ENCODE assay signal across 15 mouse cellular contexts in the genomic region with DNA sequence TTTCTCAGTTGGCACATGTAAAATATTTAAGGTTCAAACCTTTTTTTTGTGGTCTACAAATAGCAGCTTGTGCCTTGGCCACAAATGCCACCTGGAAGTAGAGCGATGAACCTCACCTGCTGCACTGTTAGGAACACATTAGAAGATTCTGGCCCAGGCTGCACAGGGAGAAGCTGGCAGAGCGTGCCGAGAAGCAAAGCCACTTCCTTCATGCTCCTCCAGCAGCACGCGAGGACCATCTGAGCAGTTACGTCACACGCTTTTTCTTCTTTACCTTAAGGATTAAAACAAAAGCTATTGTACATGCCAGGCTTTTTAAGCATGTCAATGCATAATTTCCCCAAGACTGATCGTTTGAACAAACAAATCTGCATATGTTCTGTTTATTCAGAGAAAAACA. TPM values are rescaled to one million over a fixed set of nuclear protein-coding genes. Genes with fewer than 3 reads are reported as not detected.
DNase-seq lines count a peak whose midpoint lies in the region; ATAC-seq and TF ChIP-seq lines count a peak whose summit lies in the region.
"Had no signal": no experiment of that assay in that cellular context is flagged by ENCODE, and none has a peak within 500 bp of the region (broad histone marks: within the 10 kb centered on the region; RNA-seq: fewer than 3 reads in every experiment).

No protein-coding gene starts in this region.

- no peak overlapping the region for H3K9ac ChIP-seq in stomach, embryonic 15.5 days
- H3K9ac ChIP-seq in stomach, postnatal 0 days (ENCODE audit: low read length) = no peak overlapping the region
- no peak overlapping the region for H3K9ac ChIP-seq in limb, embryonic 15.5 days
- H3K9ac ChIP-seq: heart, embryonic 13.5 days; hindbrain, embryonic 15.5 days; liver, embryonic 15.5 days had no signal

- H3K9me3 ChIP-seq in stomach, embryonic 15.5 days = no peaks in the 10 kb centered on the region
- H3K9me3 ChIP-seq in stomach, postnatal 0 days (ENCODE audit: control insufficient read depth, low read length) = no peaks in the 10 kb centered on the region
- no peaks in the 10 kb centered on the region for H3K9me3 ChIP-seq in limb, embryonic 15.5 days
- H3K9me3 ChIP-seq: heart, embryonic 13.5 days; hindbrain, embryonic 15.5 days; liver, embryonic 15.5 days had no signal

- H3K27me3 ChIP-seq in cerebellum, adult 2 months (ENCODE audit: control insufficient read depth, insufficient read depth, low read length) = no peaks in the 10 kb centered on the region
- H3K27me3 ChIP-seq in stomach, embryonic 15.5 days (replicated peaks) = no peaks in the 10 kb centered on the region
- H3K27me3 ChIP-seq in stomach, postnatal 0 days (ENCODE audit: control insufficient read depth, insufficient read depth, low read length) = no peaks in the 10 kb centered on the region
- H3K27me3 ChIP-seq in limb, embryonic 15.5 days = no peaks in the 10 kb centered on the region
- H3K27me3 ChIP-seq: heart, embryonic 13.5 days; hindbrain, embryonic 15.5 days; liver, embryonic 15.5 days had no signal

- TF ChIP-seq POLR2A in cerebellum, adult 2 months (IDR thresholded peaks at IDR 0.05; ENCODE audit: borderline replicate concordance, insufficient read depth, low read length) = no peak

- no peak for ATAC-seq in stomach, embryonic 15.5 days (ENCODE audit: insufficient read depth, low FRiP score, low read depth)
- no peak for ATAC-seq in stomach, postnatal 0 days (ENCODE audit: low FRiP score, low TSS enrichment)
- ATAC-seq in limb, embryonic 15.5 days (ENCODE audit: insufficient number of reproducible peaks, low FRiP score, low TSS enrichment, low read depth) = peak; percentile 64; the same call in 1 of the 2 replicates
- ATAC-seq: midbrain, embryonic 16.5 days had no signal

- no peak overlapping the region for H3K4me2 ChIP-seq in stomach, embryonic 15.5 days
- H3K4me2 ChIP-seq in stomach, postnatal 0 days (replicated peaks; ENCODE audit: low read depth) = no peak overlapping the region
- no peak overlapping the region for H3K4me2 ChIP-seq in limb, embryonic 15.5 days
- H3K4me2 ChIP-seq: heart, embryonic 13.5 days; hindbrain, embryonic 15.5 days; liver, embryonic 15.5 days had no signal

- no peak overlapping the region for H3K27ac ChIP-seq in cerebellum, adult 2 months (ENCODE audit: insufficient read depth, low read length)
- peak overlapping the region; percentile 31; the same call in 1 of the 2 replicates for H3K27ac ChIP-seq in stomach, embryonic 15.5 days
- H3K27ac ChIP-seq in stomach, postnatal 0 days (replicated peaks) = no peak overlapping the region
- peak overlapping the region; percentile 63 for H3K27ac ChIP-seq in limb, embryonic 15.5 days
- H3K27ac ChIP-seq: heart, embryonic 13.5 days; hindbrain, embryonic 15.5 days; kidney, postnatal 0 days; liver, embryonic 15.5 days; macrophage had no signal

- H3K4me3 ChIP-seq in cerebellum, adult 2 months (replicated peaks; ENCODE audit: insufficient read depth, low read depth, low read length) = no peak overlapping the region
- no peak overlapping the region for H3K4me3 ChIP-seq in stomach, embryonic 15.5 days (replicated peaks)
- no peak overlapping the region for H3K4me3 ChIP-seq in stomach, postnatal 0 days (ENCODE audit: low read depth, low read length)
- H3K4me3 ChIP-seq in limb, embryonic 15.5 days = no peak overlapping the region
- H3K4me3 ChIP-seq: heart, embryonic 13.5 days; hindbrain, embryonic 15.5 days; liver, embryonic 15.5 days had no signal

- TF ChIP-seq EP300 in stomach, postnatal 0 days (optimal IDR thresholded peaks at IDR 0.05) = no peak

- no peaks in the 10 kb centered on the region; the same call in 1 of the 2 replicates for H3K4me1 ChIP-seq in cerebellum, adult 2 months (ENCODE audit: control insufficient read depth, insufficient read depth, low read length)
- H3K4me1 ChIP-seq in stomach, embryonic 15.5 days = no peaks in the 10 kb centered on the region
- H3K4me1 ChIP-seq in stomach, postnatal 0 days (replicated peaks; ENCODE audit: control insufficient read depth, insufficient read depth) = 0 out of 2 replicates have a peak, but pooled peaks cover 2% of the 10 kb centered on the region
- H3K4me1 ChIP-seq in limb, embryonic 15.5 days = peaks cover 22% of the 10 kb centered on the region
- H3K4me1 ChIP-seq: hindbrain, embryonic 15.5 days had no signal

- 31% methylated on average over 8 of the region's 8 CpGs for WGBS in cerebellum, adult 2 months
- WGBS in stomach, embryonic 15.5 days = 81% methylated on average over 8 of the region's 8 CpGs
- 72% methylated on average over 8 of the region's 8 CpGs for WGBS in stomach, postnatal 0 days
- WGBS in limb, embryonic 15.5 days = 43% methylated on average over 8 of the region's 8 CpGs

- no peak for TF ChIP-seq CTCF in cerebellum, adult 2 months (IDR thresholded peaks at IDR 0.05; ENCODE audit: borderline replicate concordance, insufficient read depth, low read depth, low read length)
- no peak for TF ChIP-seq CTCF in stomach, postnatal 0 days (IDR thresholded peaks at IDR 0.05; ENCODE audit: low read depth)

- DNase-seq in cerebellum, adult 2 months = peak; percentile 19 to 41
- DNase-seq in cerebellum, adult 8-10 months = no peak
- no peak for DNase-seq in stomach, postnatal 0 days (ENCODE audit: low spot score)
- no peak for DNase-seq in layer of hippocampus, adult 11-12 months (ENCODE audit: low spot score)
- no peak for DNase-seq in embryo, embryonic 9.5 days (ENCODE audit: extremely low spot score)
- no peak for DNase-seq in left cerebral cortex, adult 9 months (ENCODE audit: low spot score in 2 of 2)
- DNase-seq: right cerebral cortex, adult 18-20 months had no signal

- H3K36me3 ChIP-seq in stomach, embryonic 15.5 days = peaks cover 18% of the 10 kb centered on the region
- peaks cover 4% of the 10 kb centered on the region; the same call in 1 of the 2 replicates for H3K36me3 ChIP-seq in stomach, postnatal 0 days (ENCODE audit: control insufficient read depth, insufficient read depth, low read length)
- peaks cover 46% of the 10 kb centered on the region for H3K36me3 ChIP-seq in limb, embryonic 15.5 days

RNA-seq across cellular contexts. Expression of a gene that starts 43.1 kb away (rescaled TPM):
- 6.8 and 8.1 TPM in 2 replicates for polyA plus RNA-seq in cerebellum, adult 2 months (2012; rRNA removed)
- polyA plus RNA-seq in stomach, embryonic 15.5 days (2015; fragmentation: Nextera tagmentation; extraction: Ambion mirVana) = 7.8 TPM in 2 replicates
- polyA plus RNA-seq in stomach, postnatal 0 days (2015; fragmentation: Nextera tagmentation; extraction: Ambion mirVana) = 1.6 and 2.0 TPM in 2 replicates
- polyA plus RNA-seq in limb, embryonic 15.5 days (2015; fragmentation: Nextera tagmentation; extraction: Ambion mirVana) = 6.1 and 7.2 TPM in 2 replicates

Comparison
In these comparisons a context has a peak if more than half of its experiments do, and no peak if none do; other contexts are left out.
1. DNase-seq: peak in cerebellum, adult 2 months (2 of 2); none in cerebellum, adult 8-10 months (single experiment), stomach, postnatal 0 days (single experiment), layer of hippocampus, adult 11-12 months (single experiment), embryo, embryonic 9.5 days (single experiment) and left cerebral cortex, adult 9 months (0 of 2).
2. H3K27ac ChIP-seq: peak in stomach, embryonic 15.5 days (single experiment) and limb, embryonic 15.5 days (single experiment); none in cerebellum, adult 2 months (single experiment) and stomach, postnatal 0 days (single experiment).